Mouse (Mus musculus): Measurements from ENCODE around the gene Gm9044. TPM values are rescaled to one million over a fixed set of nuclear protein-coding genes. Genes with fewer than 3 reads are reported as not detected.

The Gm9044 gene
- polyA plus RNA-seq, 1 experiment from 2014 or later: not detected

Other genes with a start within 250 kb of the Gm9044 start
- 26.1 and 27.6 TPM in 2 replicates for gene Mdm1, start 190.6 kb downstream of the Gm9044 start, polyA plus RNA-seq (2015; fragmentation: Nextera tagmentation; extraction: Ambion mirVana)
- gene Il22, start 127.5 kb downstream of the Gm9044 start, polyA plus RNA-seq (2015; fragmentation: Nextera tagmentation; extraction: Ambion mirVana): 0.26 and 0.29 TPM in 2 replicates
- 0.16 and 0.31 TPM in 2 replicates for gene Gm32717, start 91.6 kb downstream of the Gm9044 start, polyA plus RNA-seq (2015; fragmentation: Nextera tagmentation; extraction: Ambion mirVana)
- 0.16 and 0.31 TPM in 2 replicates for gene Gm32802, start 73.7 kb downstream of the Gm9044 start, polyA plus RNA-seq (2015; fragmentation: Nextera tagmentation; extraction: Ambion mirVana)
- gene Iltifb, start 37.4 kb downstream of the Gm9044 start, polyA plus RNA-seq (2015; fragmentation: Nextera tagmentation; extraction: Ambion mirVana): 0.41 and 1.1 TPM in 2 replicates
- not detected in 2 replicates for gene Gm9040, start 5.4 kb downstream of the Gm9044 start, polyA plus RNA-seq (2015; fragmentation: Nextera tagmentation; extraction: Ambion mirVana)
- gene Gm9045, start 5.4 kb upstream of the Gm9044 start, polyA plus RNA-seq (2015; fragmentation: Nextera tagmentation; extraction: Ambion mirVana): not detected in 2 replicates
- not detected in 2 replicates for gene Gm9046, start 10.8 kb upstream of the Gm9044 start, polyA plus RNA-seq (2015; fragmentation: Nextera tagmentation; extraction: Ambion mirVana)
- gene Gm9048, start 16.3 kb upstream of the Gm9044 start, polyA plus RNA-seq (2015; fragmentation: Nextera tagmentation; extraction: Ambion mirVana): not detected in 2 replicates
- gene Gm9049, start 21.7 kb upstream of the Gm9044 start, polyA plus RNA-seq (2015; fragmentation: Nextera tagmentation; extraction: Ambion mirVana): not detected in 2 replicates
- gene Ifng, start 108.6 kb upstream of the Gm9044 start, polyA plus RNA-seq (2015; fragmentation: Nextera tagmentation; extraction: Ambion mirVana): not detected in 2 replicates